Mouse (Mus musculus) lung, postnatal 4 days (tissue): ENCODE data around the gene Emc3.
A peak's percentile ranks its signal among the peaks of the same experiment; 100 is the strongest.

Experiments
- DNase-seq, 2 experiments: peaks; one replicate each; pipeline ENCODE4 v3.0.0; 2021

The Emc3 gene

GRCm38 (mm10) chr6:113530932-113531839 lies at the start of gene Emc3, which contains the start of gene Fancd2:
Emc3 (minus strand) TSS chr6:113531652.
Fancd2 (plus strand) TSS chr6:113531682.
- DNase-seq, result peak; percentile 92 to 95

GRCm38 (mm10) chr6:113579306-113579705 lies 47.9 kb upstream of the Emc3 start:
- no peak for DNase-seq

GRCm38 (mm10) chr6:113576044-113576443 lies 44.6 kb upstream of the Emc3 start:
- no peak for DNase-seq

GRCm38 (mm10) chr6:113564557-113564956 lies 33.1 kb upstream of the Emc3 start:
- DNase-seq, result no peak

- DNase-seq, result no peak
These were observed 28.3 kb upstream of the Emc3 start for GRCm38 (mm10) chr6:113559736-113560135.

GRCm38 (mm10) chr6:113543906-113544481 lies 12.5 kb upstream of the Emc3 start:
- DNase-seq, result no peak

GRCm38 (mm10) chr6:113541610-113542009 lies 10.2 kb upstream of the Emc3 start:
- no peak for DNase-seq

- no peak for DNase-seq
These were observed 3.4 kb upstream of the Emc3 start for GRCm38 (mm10) chr6:113534886-113535285.

- DNase-seq, result no peak
These were observed 470 bp upstream of the Emc3 start for GRCm38 (mm10) chr6:113531840-113532404.

GRCm38 (mm10) chr6:113523420-113523819 lies 8.0 kb downstream of the Emc3 start:
- no peak for DNase-seq

GRCm38 (mm10) chr6:113522310-113522709 lies 9.1 kb downstream of the Emc3 start:
- DNase-seq, result no peak

GRCm38 (mm10) chr6:113517434-113518080 lies 13.9 kb downstream of the Emc3 start:
- no peak for DNase-seq

- DNase-seq, result no peak
These were observed 16.9 kb downstream of the Emc3 start for GRCm38 (mm10) chr6:113514600-113514999.

- no peak for DNase-seq
These were observed 17.5 kb downstream of the Emc3 start for GRCm38 (mm10) chr6:113513944-113514343.

- no peak for DNase-seq
These were observed 22.5 kb downstream of the Emc3 start for GRCm38 (mm10) chr6:113508947-113509280.

- no peak for DNase-seq
These were observed 23.0 kb downstream of the Emc3 start for GRCm38 (mm10) chr6:113508272-113508946.

GRCm38 (mm10) chr6:113507130-113507529 lies 24.3 kb downstream of the Emc3 start:
- no peak for DNase-seq

GRCm38 (mm10) chr6:113505689-113506088 lies 25.8 kb downstream of the Emc3 start:
- DNase-seq, result no peak

- no peak for DNase-seq
These were observed 28.7 kb downstream of the Emc3 start for GRCm38 (mm10) chr6:113502801-113503200.

GRCm38 (mm10) chr6:113501388-113502084 lies 29.9 kb downstream of the Emc3 start, which contains the start of gene Prrt3:
Prrt3 (minus strand) TSS chr6:113501931.
- no peak for DNase-seq

- no peak for DNase-seq
These were observed 32.1 kb downstream of the Emc3 start for GRCm38 (mm10) chr6:113499346-113499745.

- no peak for DNase-seq
These were observed 36.3 kb downstream of the Emc3 start for GRCm38 (mm10) chr6:113495071-113495675.
